Mouse (Mus musculus) cortical plate, adult 2 months (tissue): Measurements from ENCODE around the gene L1cam.

Experiments used
- CTCF ChIP-seq: fragments of 200-500 bp; IDR thresholded peaks from 2 replicates; pipeline ENCODE4 v1.5.1; 2011; ENCODE audit warnings: mild to moderate bottlenecking, control low read depth, low read length; ENCODE audit not compliant: insufficient read depth; ENCODE audit errors: extremely low read depth
- POLR2A ChIP-seq: fragments of 200-500 bp; IDR thresholded peaks from 2 replicates; pipeline ENCODE4 v1.6.1; 2011; ENCODE audit warnings: mild to moderate bottlenecking, low read length, control low read depth; ENCODE audit not compliant: insufficient read depth; ENCODE audit errors: extremely low read depth

DNA sequence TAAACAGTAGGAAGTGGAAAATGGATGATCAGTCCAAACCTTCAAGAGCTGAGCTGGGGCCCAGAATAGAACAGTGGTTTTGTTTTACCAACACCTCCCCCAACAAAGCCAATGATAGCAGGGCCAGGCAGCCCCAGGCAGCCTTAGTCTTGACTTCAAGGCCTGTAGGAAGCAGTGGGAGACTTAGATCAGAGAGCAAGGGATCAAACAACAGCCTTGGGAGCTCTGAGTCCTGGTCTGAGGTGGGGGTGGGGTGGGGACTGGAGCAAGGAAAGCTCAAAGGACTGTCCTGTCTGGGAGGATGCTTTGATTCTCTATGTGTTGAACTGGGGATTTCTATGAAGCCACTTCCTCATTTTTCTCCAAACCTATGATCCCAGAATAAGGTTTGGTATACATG lies 24.4 kb downstream of the L1cam start:
- TF ChIP-seq CTCF (no peak), POLR2A (no peak)
